Mouse (Mus musculus) testis, adult 2 months (tissue): ENCODE data around the gene Zbtb38.

Experiments used
- CTCF ChIP-seq: fragments of 200-500 bp; IDR thresholded peaks from 2 replicates; pipeline ENCODE4 v1.5.1; 2012; ENCODE audit warnings: low read depth, mild to moderate bottlenecking, inconsistent platforms, low read length, moderate library complexity; ENCODE audit not compliant: control insufficient read depth, insufficient read depth, insufficient replicate concordance
- POLR2A ChIP-seq: fragments of 200-500 bp; IDR thresholded peaks from 2 replicates; pipeline ENCODE4 v1.6.1; 2012; ENCODE audit warnings: low read depth, mild to moderate bottlenecking, inconsistent platforms, low read length, moderate library complexity; ENCODE audit not compliant: control insufficient read depth

- TF ChIP-seq CTCF = no peak
- no peak for TF ChIP-seq POLR2A
Measured at GRCm38 (mm10) chr9:96785187-96785586, 32.6 kb upstream of the Zbtb38 start.
